In genomic region chr5:12498227-12498928, GRCm38 (mm10) we compare ENCODE assay signal across 20 mouse cellular contexts.
DNase-seq lines count a peak whose midpoint lies in the region; ATAC-seq and TF ChIP-seq lines count a peak whose summit lies in the region.
"Had no signal": no experiment of that assay in that cellular context is flagged by ENCODE, and none has a peak within 500 bp of the region (broad histone marks: within the 10 kb centered on the region; RNA-seq: fewer than 3 reads in every experiment).

No protein-coding gene starts in this region.

- ATAC-seq in forebrain, embryonic 14.5 days: peak; percentile 78
- ATAC-seq in hindbrain, embryonic 13.5 days (ENCODE audit: low FRiP score): peak; percentile 69
- peak; percentile 91 for ATAC-seq in midbrain, embryonic 13.5 days
- ATAC-seq: activated CD4-positive, CD25-positive, alpha-beta regulatory T cell, adult 4 months had no signal

- no peaks in the 10 kb centered on the region for H3K36me3 ChIP-seq in forebrain, embryonic 14.5 days (ENCODE audit: control insufficient read depth, insufficient read depth, low read length)
- H3K36me3 ChIP-seq in hindbrain, embryonic 13.5 days: no peaks in the 10 kb centered on the region
- no peaks in the 10 kb centered on the region for H3K36me3 ChIP-seq in midbrain, embryonic 13.5 days
- H3K36me3 ChIP-seq: stomach, embryonic 15.5 days had no signal

- no peaks in the 10 kb centered on the region for H3K9me3 ChIP-seq in forebrain, embryonic 14.5 days (replicated peaks; ENCODE audit: control insufficient read depth, low read length)
- no peaks in the 10 kb centered on the region for H3K9me3 ChIP-seq in hindbrain, embryonic 13.5 days
- H3K9me3 ChIP-seq in midbrain, embryonic 13.5 days: no peaks in the 10 kb centered on the region
- H3K9me3 ChIP-seq: stomach, embryonic 15.5 days had no signal

- TF ChIP-seq CTCF in brain, embryonic 14.5 days (IDR thresholded peaks at IDR 0.05; ENCODE audit: borderline replicate concordance, extremely low read depth, insufficient read depth, insufficient read length): no peak

- no peaks in the 10 kb centered on the region; the same call in 1 of the 2 replicates for H3K4me1 ChIP-seq in forebrain, embryonic 14.5 days (ENCODE audit: control insufficient read depth, insufficient read depth, low read length)
- peaks cover 7% of the 10 kb centered on the region; the same call in 1 of the 2 replicates for H3K4me1 ChIP-seq in hindbrain, embryonic 13.5 days (replicated peaks)
- H3K4me1 ChIP-seq in midbrain, embryonic 13.5 days (replicated peaks): peaks cover 22% of the 10 kb centered on the region

- 29% methylated on average over 6 of the region's 6 CpGs for WGBS in forebrain, embryonic 14.5 days
- 40% methylated on average over 6 of the region's 6 CpGs for WGBS in hindbrain, embryonic 13.5 days
- WGBS in midbrain, embryonic 13.5 days: 38% methylated on average over 6 of the region's 6 CpGs

- H3K27ac ChIP-seq in forebrain, embryonic 14.5 days (ENCODE audit: low read depth, low read length): no peak overlapping the region
- no peak overlapping the region for H3K27ac ChIP-seq in hindbrain, embryonic 13.5 days
- peak overlapping the region; percentile 2; the same call in 1 of the 2 replicates for H3K27ac ChIP-seq in midbrain, embryonic 13.5 days
- H3K27ac ChIP-seq: stomach, embryonic 15.5 days had no signal

- H3K4me3 ChIP-seq in forebrain, embryonic 14.5 days (ENCODE audit: low read depth, low read length): no peak overlapping the region
- no peak overlapping the region for H3K4me3 ChIP-seq in hindbrain, embryonic 13.5 days
- no peak overlapping the region for H3K4me3 ChIP-seq in midbrain, embryonic 13.5 days (replicated peaks)
- H3K4me3 ChIP-seq: stomach, embryonic 15.5 days had no signal

- no peak for TF ChIP-seq POLR2A in brain, embryonic 14.5 days (IDR thresholded peaks at IDR 0.05; ENCODE audit: borderline replicate concordance, extremely low read depth, insufficient read depth, insufficient read length, poor library complexity, severe bottlenecking)

- no peaks in the 10 kb centered on the region for H3K27me3 ChIP-seq in forebrain, embryonic 14.5 days (replicated peaks; ENCODE audit: control insufficient read depth, insufficient read depth, low read length)
- H3K27me3 ChIP-seq in hindbrain, embryonic 13.5 days: no peaks in the 10 kb centered on the region
- no peaks in the 10 kb centered on the region for H3K27me3 ChIP-seq in midbrain, embryonic 13.5 days
- H3K27me3 ChIP-seq: stomach, embryonic 15.5 days had no signal

- H3K4me2 ChIP-seq in forebrain, embryonic 14.5 days (ENCODE audit: low read length): no peak overlapping the region
- H3K4me2 ChIP-seq in hindbrain, embryonic 13.5 days: no peak overlapping the region
- no peak overlapping the region for H3K4me2 ChIP-seq in midbrain, embryonic 13.5 days (replicated peaks)
- H3K4me2 ChIP-seq: liver, embryonic 11.5 days; stomach, embryonic 15.5 days had no signal

- DNase-seq in brain, embryonic 14.5 days (ENCODE audit: low read depth): peak; percentile 62
- peak; percentile 39 for DNase-seq in forebrain, embryonic 14.5 days (ENCODE audit: low spot score)
- no peak for DNase-seq in spleen, postnatal 10 days (ENCODE audit: low spot score in 2 of 2)
- DNase-seq in thymus, postnatal 14 days: no peak
- no peak for DNase-seq in urinary bladder, postnatal 36 days (ENCODE audit: low spot score in 2 of 2)
- no peak for DNase-seq in right cerebral cortex, postnatal 36 days (ENCODE audit: low spot score in 2 of 2)
- DNase-seq: cerebellum, adult 9-10 months; gastrocnemius, postnatal 10 days; heart, adult 18-20 months; kidney, adult 18-20 months; kidney, postnatal 36 days; lung, adult 2 months; lung, postnatal 4 days; right cerebral cortex, adult 18-20 months; spleen, adult 18-20 months had no signal

- no peak overlapping the region for H3K9ac ChIP-seq in forebrain, embryonic 14.5 days (ENCODE audit: low read length)
- H3K9ac ChIP-seq in hindbrain, embryonic 13.5 days: no peak overlapping the region
- H3K9ac ChIP-seq in midbrain, embryonic 13.5 days (replicated peaks): no peak overlapping the region
- H3K9ac ChIP-seq: stomach, embryonic 15.5 days had no signal

Comparison
In these comparisons a context has a peak if more than half of its experiments do, and no peak if none do; other contexts are left out.
1. DNase-seq: peak in brain, embryonic 14.5 days (single experiment) and forebrain, embryonic 14.5 days (single experiment); none in spleen, postnatal 10 days (0 of 2), thymus, postnatal 14 days (single experiment), urinary bladder, postnatal 36 days (0 of 2) and right cerebral cortex, postnatal 36 days (0 of 2).
2. Peak in every context shown above with its lines, with median percentiles within 50 percentile points of each other: ATAC-seq.